Mouse (Mus musculus) limb, embryonic 11.5 days (tissue): ENCODE results near the gene Usp3. TPM values are rescaled to one million over a fixed set of nuclear protein-coding genes. Genes with fewer than 3 reads are reported as not detected.

Experiments
- ATAC-seq: fragments of 200-750 bp; cut with Nextera tagmentation; 2 replicates; pipeline ENCODE4 v1.8.0; 2017; ENCODE audit warnings: low read depth; ENCODE audit not compliant: insufficient number of reproducible peaks, low FRiP score, low TSS enrichment
- DNase-seq: peaks from one replicate; pipeline ENCODE4 v3.0.0-alpha.2; 2015; ENCODE audit warnings: low spot score
- H3K27ac ChIP-seq: fragments of 300-500 bp; sonication (generic); replicated peaks from 2 replicates; pipeline ENCODE4 v1.5.1; 2014; ENCODE audit warnings: low read depth, mild to moderate bottlenecking, low read length
- H3K27me3 ChIP-seq: fragments of 300-500 bp; sonication (generic); 2 replicates; pipeline ENCODE4 v1.6.1; 2014; ENCODE audit warnings: mild to moderate bottlenecking, low read length, mixed read lengths; ENCODE audit not compliant: control insufficient read depth, insufficient read depth
- H3K36me3 ChIP-seq: fragments of 300-500 bp; sonication (generic); 2 replicates; pipeline ENCODE4 v1.6.1; 2014; ENCODE audit warnings: mild to moderate bottlenecking, low read length, moderate library complexity, mixed read lengths; ENCODE audit not compliant: control insufficient read depth, insufficient read depth
- H3K4me1 ChIP-seq: fragments of 300-500 bp; sonication (generic); 2 replicates; pipeline ENCODE4 v1.6.1; 2014; ENCODE audit warnings: low read length, mixed read lengths; ENCODE audit not compliant: control insufficient read depth, insufficient read depth
- H3K4me2 ChIP-seq: fragments of 300-500 bp; sonication (generic); 2 replicates; pipeline ENCODE4 v1.6.1; 2014; ENCODE audit warnings: low read depth, mild to moderate bottlenecking, moderate library complexity; ENCODE audit not compliant: severe bottlenecking
- H3K4me3 ChIP-seq: fragments of 300-500 bp; sonication (generic); 2 replicates; pipeline ENCODE4 v1.5.1; 2014; ENCODE audit warnings: low read depth, low read length
- H3K9ac ChIP-seq: fragments of 300-500 bp; sonication (generic); 2 replicates; pipeline ENCODE4 v1.6.1; 2014; ENCODE audit warnings: mild to moderate bottlenecking, low read length
- H3K9me3 ChIP-seq: fragments of 300-500 bp; sonication (generic); 2 replicates; pipeline ENCODE4 v1.6.1; 2016; ENCODE audit warnings: low read length; ENCODE audit not compliant: control insufficient read depth
- WGBS: fragments of 180-500 bp; shearing (Covaris S2); extraction: QIAGEN DNeasy Blood & Tissue Kit; methylation state at CpG from one replicate; pipeline ENCODE4 v1.1.7; 2014; 5-methylcytosine and 5-hydroxymethylcytosine counted together
- polyA plus RNA-seq: library from polyadenylated mRNA; unstranded; fragments of >200 nt; fragmentation: Nextera tagmentation; extraction: Ambion mirVana; gene quantifications from 2 replicates; pipeline ENCODE4 v1.2.1, GENCODE M21; 2014

The Usp3 gene
- polyA plus RNA-seq, 1 experiment from 2014 or later, result 90.9 TPM

DNA sequence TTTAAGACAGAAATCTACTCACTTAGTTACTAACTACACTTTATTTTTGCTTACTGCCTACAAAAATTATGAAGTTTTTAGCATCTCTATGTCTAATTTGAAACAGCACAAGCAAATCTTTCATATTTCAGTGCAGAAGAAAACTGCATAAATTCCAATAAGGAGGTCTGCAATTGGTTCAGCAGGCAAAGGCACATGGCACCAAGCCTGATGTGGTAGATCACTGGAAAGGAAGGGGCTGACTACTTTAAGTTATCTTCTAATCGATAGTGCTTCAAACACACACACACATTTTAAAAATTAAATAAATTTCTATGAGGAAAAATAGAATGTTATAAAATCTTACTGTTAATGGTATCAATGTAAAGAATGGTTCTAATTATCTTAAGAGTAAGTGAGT lies 5.9 kb downstream of the Usp3 start:
- Histone ChIP-seq H3K27ac (no peak overlapping the region), H3K9me3 (no peaks in the 10 kb centered on the region), H3K36me3 (no peaks in the 10 kb centered on the region), H3K9ac (no peak overlapping the region), H3K4me2 (no peak overlapping the region), H3K4me1 (peaks cover 15% of the 10 kb centered on the region), H3K27me3 (no peaks in the 10 kb centered on the region), H3K4me3 (no peak overlapping the region)
- WGBS, result 95% methylated on average over 1 of the region's 1 CpGs
- no peak for DNase-seq
- ATAC-seq, result no peak

DNA sequence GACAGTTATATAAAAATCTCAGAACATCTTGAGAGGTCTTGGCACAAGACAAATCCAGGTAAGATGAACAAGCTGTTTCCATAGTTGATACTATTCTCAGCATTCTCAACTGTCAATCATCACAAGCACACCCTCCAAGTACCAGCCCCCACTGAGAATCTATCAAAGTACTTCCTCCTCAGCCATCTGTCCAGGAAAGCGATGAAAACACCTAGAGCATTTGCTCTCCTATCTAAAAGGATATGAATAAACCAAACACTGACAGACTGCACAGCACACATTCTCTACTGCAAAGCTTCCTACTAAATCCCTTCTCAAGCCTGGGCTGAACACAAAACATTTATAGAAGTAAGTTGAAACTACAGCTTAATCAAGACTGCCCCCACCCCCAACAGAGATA lies 6.4 kb downstream of the Usp3 start:
- Histone ChIP-seq H3K36me3 (no peaks in the 10 kb centered on the region), H3K27me3 (no peaks in the 10 kb centered on the region), H3K4me3 (no peak overlapping the region), H3K27ac (no peak overlapping the region), H3K4me2 (no peak overlapping the region), H3K9me3 (no peaks in the 10 kb centered on the region), H3K9ac (no peak overlapping the region), H3K4me1 (peaks cover 15% of the 10 kb centered on the region)
- ATAC-seq, result no peak
- no peak for DNase-seq
- WGBS, result 60% methylated on average over 1 of the region's 1 CpGs

DNA sequence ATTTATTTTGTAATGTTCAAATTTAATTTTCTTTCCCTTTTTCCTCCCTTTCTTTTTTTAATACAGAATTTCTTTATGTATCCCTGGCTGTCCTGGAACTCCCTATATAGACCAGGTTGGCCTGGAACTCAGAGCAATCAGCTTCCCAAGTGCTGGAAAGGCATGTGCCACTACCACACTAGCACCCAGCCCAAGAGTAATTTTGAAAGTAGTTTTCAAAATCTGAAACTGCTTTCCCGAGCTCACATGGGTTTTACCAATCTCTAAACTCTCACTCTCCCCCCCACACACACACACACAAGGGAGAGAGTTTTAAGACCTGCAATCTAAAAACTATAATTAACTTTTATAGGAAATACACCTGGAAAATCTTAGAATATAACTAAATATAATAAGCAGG lies 7.8 kb downstream of the Usp3 start:
- Histone ChIP-seq H3K27me3 (no peaks in the 10 kb centered on the region), H3K4me3 (no peak overlapping the region), H3K4me1 (peaks cover 7% of the 10 kb centered on the region; the same call in 1 of the 2 replicates), H3K4me2 (no peak overlapping the region), H3K9me3 (no peaks in the 10 kb centered on the region), H3K9ac (no peak overlapping the region), H3K36me3 (no peaks in the 10 kb centered on the region), H3K27ac (no peak overlapping the region)
- DNase-seq (no peak), ATAC-seq (no peak)
- WGBS, result 71% methylated on average over 1 of the region's 1 CpGs

DNA sequence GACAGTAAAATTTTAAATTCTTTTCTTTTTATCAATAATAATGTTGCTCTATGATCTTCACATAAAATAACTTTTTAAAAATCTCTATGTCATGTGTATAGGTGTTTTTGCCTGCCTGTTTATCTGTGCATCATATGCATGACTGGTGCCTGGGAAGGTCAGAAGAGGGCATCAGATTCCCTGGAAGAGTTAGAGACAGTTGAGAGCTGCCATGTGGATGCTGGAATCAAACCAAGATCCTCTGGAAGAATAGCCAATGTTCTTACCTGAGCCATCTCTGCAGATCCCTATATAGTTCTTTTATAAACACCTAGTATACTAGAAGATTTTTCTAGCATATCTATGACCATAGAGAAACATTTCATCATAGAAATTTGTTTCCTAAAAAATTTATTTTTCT lies 8.8 kb downstream of the Usp3 start:
- H3K27me3 ChIP-seq, result no peaks in the 10 kb centered on the region
- no peaks in the 10 kb centered on the region for H3K36me3 ChIP-seq
- no peak overlapping the region for H3K27ac ChIP-seq
- H3K9ac ChIP-seq, result no peak overlapping the region
- H3K4me3 ChIP-seq, result no peak overlapping the region
- no peak for DNase-seq
- H3K9me3 ChIP-seq, result no peaks in the 10 kb centered on the region
- ATAC-seq, result no peak
- H3K4me1 ChIP-seq, result 0 out of 2 replicates have a peak, but pooled peaks cover 3% of the 10 kb centered on the region
- no peak overlapping the region for H3K4me2 ChIP-seq

DNA sequence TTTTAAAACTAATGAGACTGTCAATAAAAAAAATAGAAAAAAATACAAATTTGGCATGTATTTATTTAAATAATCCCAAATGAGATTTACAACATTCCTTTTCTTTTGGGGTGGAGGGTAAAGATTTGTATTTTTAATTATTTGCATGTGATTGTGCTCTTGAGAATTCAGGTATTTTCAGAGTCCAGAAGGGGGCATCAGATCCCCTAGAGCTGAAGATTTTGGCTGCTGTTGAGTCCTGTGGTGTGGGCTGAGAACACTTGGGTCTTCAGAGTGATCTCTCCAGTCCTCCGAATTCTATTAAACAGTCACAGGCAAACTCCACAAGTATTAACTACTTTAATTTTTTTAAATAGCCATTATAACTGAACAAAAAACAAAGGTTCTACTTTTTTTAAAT lies 9.7 kb downstream of the Usp3 start:
- Histone ChIP-seq H3K27ac (no peak overlapping the region), H3K9me3 (no peaks in the 10 kb centered on the region), H3K4me3 (no peak overlapping the region), H3K9ac (no peak overlapping the region), H3K36me3 (no peaks in the 10 kb centered on the region), H3K4me2 (no peak overlapping the region), H3K4me1 (0 out of 2 replicates have a peak, but pooled peaks cover 3% of the 10 kb centered on the region), H3K27me3 (no peaks in the 10 kb centered on the region)
- ATAC-seq, result no peak
- WGBS, result 88% methylated on average over 1 of the region's 1 CpGs
- DNase-seq, result no peak

DNA sequence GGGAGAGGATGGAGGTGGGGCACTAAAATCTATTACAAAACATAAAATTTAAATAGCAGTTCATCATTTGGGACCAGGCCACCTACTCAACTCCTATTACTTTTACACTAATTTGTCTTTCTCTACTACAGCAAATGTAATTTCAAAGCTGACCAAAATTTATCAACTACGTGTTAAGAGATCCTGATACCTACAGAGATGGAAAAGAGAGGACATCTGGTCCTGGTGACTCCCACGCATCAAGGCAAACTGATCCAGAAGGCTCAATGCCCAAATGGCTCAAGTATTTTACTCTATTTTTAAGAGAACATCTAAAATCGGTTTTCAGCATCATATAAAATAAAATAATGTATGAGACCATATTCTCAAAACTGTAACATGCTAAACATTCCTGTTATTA lies 11.2 kb downstream of the Usp3 start:
- Histone ChIP-seq H3K9me3 (no peaks in the 10 kb centered on the region), H3K27ac (no peak overlapping the region), H3K27me3 (no peaks in the 10 kb centered on the region), H3K4me2 (no peak overlapping the region), H3K4me3 (no peak overlapping the region), H3K36me3 (no peaks in the 10 kb centered on the region), H3K9ac (no peak overlapping the region), H3K4me1 (0 out of 2 replicates have a peak, but pooled peaks cover 3% of the 10 kb centered on the region)
- WGBS, result 82% methylated on average over 3 of the region's 3 CpGs
- DNase-seq, result no peak
- no peak for ATAC-seq

DNA sequence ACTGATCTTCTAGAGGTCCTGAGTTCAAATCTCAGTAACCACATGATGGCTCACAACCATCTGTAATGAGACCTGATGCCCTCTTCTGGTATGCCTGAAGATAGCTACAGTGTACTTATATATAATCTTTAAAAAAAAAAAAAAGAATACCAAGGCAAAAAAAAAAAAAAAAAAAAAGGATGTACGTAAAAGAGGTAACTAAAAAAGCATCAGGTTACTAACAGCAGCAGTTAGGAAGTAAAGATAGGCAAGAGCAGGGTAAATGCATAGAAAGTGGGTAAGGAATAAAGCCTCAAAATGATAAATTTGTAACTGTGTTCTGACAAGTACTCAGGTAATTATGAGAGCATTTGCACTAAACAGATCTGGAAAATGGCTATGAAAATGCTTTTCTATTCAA lies 12.2 kb downstream of the Usp3 start:
- Histone ChIP-seq H3K4me1 (no peaks in the 10 kb centered on the region), H3K9me3 (no peaks in the 10 kb centered on the region), H3K4me2 (no peak overlapping the region), H3K27me3 (no peaks in the 10 kb centered on the region), H3K27ac (no peak overlapping the region), H3K4me3 (no peak overlapping the region), H3K36me3 (no peaks in the 10 kb centered on the region), H3K9ac (no peak overlapping the region)
- ATAC-seq (no peak), DNase-seq (no peak)
- whole genome bisulfite sequencing, result 100% methylated on average over 1 of the region's 1 CpGs

DNA sequence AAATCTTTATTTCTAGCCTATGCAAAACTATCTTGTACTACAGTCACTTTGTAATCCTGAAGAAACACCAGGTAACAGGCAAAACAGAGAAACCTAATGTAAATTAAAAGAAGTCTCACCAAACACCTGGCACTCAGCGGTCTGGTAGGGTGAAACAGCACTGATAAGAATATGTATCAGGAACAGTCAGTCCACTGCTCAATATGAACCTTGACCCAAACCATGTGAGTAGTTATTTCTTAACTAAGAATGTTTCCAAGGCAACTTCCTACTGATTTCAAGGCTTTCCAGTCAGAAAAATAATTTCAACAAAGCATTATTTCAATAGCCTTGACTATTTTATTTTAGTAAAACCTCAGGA lies 17.1 kb downstream of the Usp3 start:
- Histone ChIP-seq H3K4me3 (no peak overlapping the region), H3K27me3 (no peaks in the 10 kb centered on the region), H3K9me3 (no peaks in the 10 kb centered on the region), H3K9ac (no peak overlapping the region), H3K4me2 (no peak overlapping the region), H3K4me1 (no peaks in the 10 kb centered on the region), H3K36me3 (no peaks in the 10 kb centered on the region), H3K27ac (no peak overlapping the region)
- no peak for DNase-seq
- 87% methylated on average over 1 of the region's 1 CpGs for WGBS
- ATAC-seq, result no peak

DNA sequence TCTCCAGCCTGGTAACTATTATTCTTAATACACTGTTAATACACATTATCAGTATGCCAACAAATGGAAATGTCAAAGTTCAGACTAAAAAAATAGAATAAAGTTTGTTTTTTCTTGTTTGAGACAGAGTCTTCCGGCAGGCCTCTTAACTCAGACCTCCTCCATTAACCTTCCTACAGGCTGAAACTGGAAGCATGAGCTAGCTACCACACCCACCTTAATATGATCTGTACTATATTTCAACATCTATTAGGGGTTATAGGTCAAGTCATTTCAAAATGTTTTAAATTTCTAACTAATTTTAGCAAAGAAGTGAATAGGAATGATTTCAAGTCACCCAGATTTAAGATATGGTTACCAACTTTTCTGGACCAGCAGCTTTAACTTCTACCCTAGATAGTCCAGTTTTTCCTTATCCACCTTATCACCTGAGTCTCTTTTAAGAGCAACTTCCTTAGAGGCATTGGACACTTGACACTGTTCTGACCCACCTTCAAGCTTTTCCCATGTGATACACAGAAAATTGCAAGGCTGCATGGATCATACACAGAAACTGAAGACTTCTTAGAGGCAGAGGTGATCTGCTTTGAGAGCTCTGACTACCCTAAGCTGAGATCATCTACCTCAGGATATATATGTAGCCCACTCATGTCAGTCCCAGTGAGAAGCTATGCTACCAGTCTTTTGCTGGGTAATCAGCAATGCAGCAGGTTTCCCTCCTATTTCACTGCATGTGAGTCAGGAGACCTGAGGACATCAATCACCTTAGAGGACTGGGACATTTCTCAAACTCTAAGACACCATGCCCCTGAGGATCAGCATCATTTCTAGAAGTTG lies 17.7 kb downstream of the Usp3 start:
- Histone ChIP-seq H3K27me3 (no peaks in the 10 kb centered on the region), H3K36me3 (no peaks in the 10 kb centered on the region), H3K4me3 (no peak overlapping the region), H3K4me1 (no peaks in the 10 kb centered on the region), H3K9me3 (no peaks in the 10 kb centered on the region), H3K27ac (no peak overlapping the region), H3K9ac (no peak overlapping the region), H3K4me2 (no peak overlapping the region)
- DNase-seq (no peak), ATAC-seq (no peak)
- WGBS, result 82% methylated on average over 1 of the region's 1 CpGs
